Mouse (Mus musculus) liver, embryonic 13.5 days (tissue): ENCODE data around the gene Epha5. TPM values are rescaled to one million over a fixed set of nuclear protein-coding genes. Genes with fewer than 3 reads are reported as not detected.

ENCODE experiments used
- ATAC-seq: fragments of 200-750 bp; cut with Nextera tagmentation; 2 replicates; pipeline ENCODE4 v1.8.0; 2017; ENCODE audit warnings: low read depth, mild to moderate bottlenecking, moderate number of reproducible peaks, moderate library complexity
- DNase-seq: peaks from one replicate; pipeline ENCODE4 v3.0.0; 2022
- H3K27ac ChIP-seq: fragments of 300-500 bp; sonication (generic); 2 replicates; pipeline ENCODE4 v1.5.1; 2015; ENCODE audit warnings: moderate library complexity, mild to moderate bottlenecking, inconsistent platforms
- H3K27me3 ChIP-seq: fragments of 300-500 bp; sonication (generic); 2 replicates; pipeline ENCODE4 v1.6.1; 2015; ENCODE audit warnings: mild to moderate bottlenecking, inconsistent platforms
- H3K36me3 ChIP-seq: fragments of 300-500 bp; sonication (generic); 2 replicates; pipeline ENCODE4 v1.6.1; 2015; ENCODE audit warnings: mild to moderate bottlenecking, inconsistent platforms
- H3K4me1 ChIP-seq: fragments of 300-500 bp; sonication (generic); replicated peaks from 2 replicates; pipeline ENCODE4 v1.6.1; 2015; ENCODE audit warnings: inconsistent platforms
- H3K4me2 ChIP-seq: fragments of 300-500 bp; sonication (generic); 2 replicates; pipeline ENCODE4 v1.6.1; 2015; ENCODE audit warnings: inconsistent platforms, mild to moderate bottlenecking, moderate library complexity
- H3K4me3 ChIP-seq: fragments of 300-500 bp; sonication (generic); replicated peaks from 2 replicates; pipeline ENCODE4 v1.5.1; 2015; ENCODE audit warnings: mild to moderate bottlenecking, inconsistent platforms
- H3K9ac ChIP-seq: fragments of 300-500 bp; sonication (generic); 2 replicates; pipeline ENCODE4 v1.6.1; 2015; ENCODE audit warnings: mild to moderate bottlenecking, inconsistent platforms
- H3K9me3 ChIP-seq: fragments of 300-500 bp; sonication (generic); replicated peaks from 2 replicates; pipeline ENCODE4 v1.6.1; 2016; ENCODE audit warnings: inconsistent platforms
- WGBS: fragments of 180-500 bp; shearing (Covaris S2); methylation state at CpG from one replicate; pipeline ENCODE4 v1.1.7; 2015; ENCODE audit not compliant: insufficient replicate concordance; 5-methylcytosine and 5-hydroxymethylcytosine counted together
- polyA plus RNA-seq: library from polyadenylated mRNA; unstranded; fragments of >200 nt; fragmentation: Nextera tagmentation; extraction: Ambion mirVana; gene quantifications from 2 replicates; pipeline ENCODE4 v1.2.1, GENCODE M21; 2015

Epha5 gene
- polyA plus RNA-seq, 1 experiment from 2014 or later, result 0.09 TPM

GRCm38 (mm10) chr5:84298878-84299736, 118.1 kb downstream of the Epha5 start:
- Histone ChIP-seq H3K9me3 (no peaks in the 10 kb centered on the region), H3K27ac (no peak overlapping the region), H3K4me3 (no peak overlapping the region), H3K36me3 (no peaks in the 10 kb centered on the region), H3K9ac (no peak overlapping the region), H3K4me1 (no peaks in the 10 kb centered on the region), H3K27me3 (no peaks in the 10 kb centered on the region), H3K4me2 (no peak overlapping the region)
- DNase-seq, result no peak
- no peak for ATAC-seq
- 40% methylated on average over 8 of the region's 8 CpGs for WGBS

GRCm38 (mm10) chr5:84289429-84289977, 127.7 kb downstream of the Epha5 start:
- WGBS, result 51% methylated on average over 3 of the region's 3 CpGs
- ATAC-seq (no peak), DNase-seq (no peak)
- Histone ChIP-seq H3K36me3 (no peaks in the 10 kb centered on the region), H3K9ac (no peak overlapping the region), H3K4me1 (no peaks in the 10 kb centered on the region), H3K4me3 (no peak overlapping the region), H3K27ac (no peak overlapping the region), H3K9me3 (no peaks in the 10 kb centered on the region), H3K27me3 (no peaks in the 10 kb centered on the region), H3K4me2 (no peak overlapping the region)

- Histone ChIP-seq H3K36me3 (no peaks in the 10 kb centered on the region), H3K9me3 (no peaks in the 10 kb centered on the region), H3K27ac (no peak overlapping the region), H3K4me3 (no peak overlapping the region), H3K9ac (no peak overlapping the region), H3K27me3 (no peaks in the 10 kb centered on the region), H3K4me1 (no peaks in the 10 kb centered on the region), H3K4me2 (no peak overlapping the region)
- DNase-seq, result no peak
- no peak for ATAC-seq
- WGBS, result 74% methylated on average over 22 of the region's 22 CpGs
Measured at GRCm38 (mm10) chr5:84281290-84282017, 135.7 kb downstream of the Epha5 start.

- no peaks in the 10 kb centered on the region for H3K4me1 ChIP-seq
- H3K4me2 ChIP-seq, result no peak overlapping the region
- 67% methylated on average over 1 of the region's 1 CpGs for WGBS
- H3K36me3 ChIP-seq, result no peaks in the 10 kb centered on the region
- no peak overlapping the region for H3K4me3 ChIP-seq
- ATAC-seq (no peak), DNase-seq (no peak)
- H3K27me3 ChIP-seq, result no peaks in the 10 kb centered on the region
- H3K9ac ChIP-seq, result no peak overlapping the region
- H3K27ac ChIP-seq, result no peak overlapping the region
- no peaks in the 10 kb centered on the region for H3K9me3 ChIP-seq
Measured at GRCm38 (mm10) chr5:84276996-84277395, 140.2 kb downstream of the Epha5 start.

GRCm38 (mm10) chr5:84265407-84265806, 151.8 kb downstream of the Epha5 start:
- DNase-seq, result no peak
- 59% methylated on average over 4 of the region's 4 CpGs for WGBS

GRCm38 (mm10) chr5:84263999-84264398, 153.2 kb downstream of the Epha5 start:
- Histone ChIP-seq H3K4me3 (no peak overlapping the region), H3K36me3 (no peaks in the 10 kb centered on the region), H3K4me2 (no peak overlapping the region), H3K9me3 (no peaks in the 10 kb centered on the region), H3K27ac (no peak overlapping the region), H3K9ac (no peak overlapping the region), H3K4me1 (no peaks in the 10 kb centered on the region), H3K27me3 (no peaks in the 10 kb centered on the region)
- no peak for ATAC-seq
- 56% methylated on average over 6 of the region's 6 CpGs for WGBS
- DNase-seq, result no peak

More at GRCm38 (mm10) chr5:84265407-84265806, 151.8 kb downstream of the Epha5 start:
- no peak overlapping the region for H3K9ac ChIP-seq
- no peak overlapping the region for H3K4me3 ChIP-seq
- H3K36me3 ChIP-seq, result no peaks in the 10 kb centered on the region
- 0 out of 2 replicates have a peak, but pooled peaks cover under 1% of the 10 kb centered on the region for H3K9me3 ChIP-seq
- H3K4me2 ChIP-seq, result no peak overlapping the region
- ATAC-seq, result no peak
- no peaks in the 10 kb centered on the region for H3K27me3 ChIP-seq
- no peak overlapping the region for H3K27ac ChIP-seq
- no peaks in the 10 kb centered on the region for H3K4me1 ChIP-seq

- DNase-seq, result no peak
- H3K4me3 ChIP-seq, result no peak overlapping the region
- H3K36me3 ChIP-seq, result no peaks in the 10 kb centered on the region
- H3K4me2 ChIP-seq, result no peak overlapping the region
- no peak overlapping the region for H3K9ac ChIP-seq
- ATAC-seq, result no peak
- no peaks in the 10 kb centered on the region for H3K9me3 ChIP-seq
- no peak overlapping the region for H3K27ac ChIP-seq
- no peaks in the 10 kb centered on the region for H3K27me3 ChIP-seq
- no peaks in the 10 kb centered on the region for H3K4me1 ChIP-seq
Measured at GRCm38 (mm10) chr5:84229971-84230370, 187.2 kb downstream of the Epha5 start.

- Histone ChIP-seq H3K4me2 (no peak overlapping the region), H3K4me1 (no peaks in the 10 kb centered on the region), H3K27ac (no peak overlapping the region), H3K4me3 (no peak overlapping the region), H3K9ac (no peak overlapping the region), H3K36me3 (no peaks in the 10 kb centered on the region), H3K27me3 (no peaks in the 10 kb centered on the region), H3K9me3 (no peaks in the 10 kb centered on the region)
- WGBS, result 44% methylated on average over 2 of the region's 2 CpGs
- ATAC-seq (no peak), DNase-seq (no peak)
Measured at GRCm38 (mm10) chr5:84208609-84209008, 208.6 kb downstream of the Epha5 start.

GRCm38 (mm10) chr5:84193348-84193747, 223.8 kb downstream of the Epha5 start:
- Histone ChIP-seq H3K36me3 (no peaks in the 10 kb centered on the region), H3K9me3 (no peaks in the 10 kb centered on the region), H3K27me3 (no peaks in the 10 kb centered on the region), H3K27ac (no peak overlapping the region), H3K4me3 (no peak overlapping the region), H3K4me1 (no peaks in the 10 kb centered on the region), H3K4me2 (no peak overlapping the region), H3K9ac (no peak overlapping the region)
- DNase-seq, result no peak
- WGBS, result 50% methylated on average over 3 of the region's 3 CpGs
- no peak for ATAC-seq

- WGBS, result 74% methylated on average over 8 of the region's 8 CpGs
Measured at GRCm38 (mm10) chr5:84184189-84184588, 233.0 kb downstream of the Epha5 start.

GRCm38 (mm10) chr5:84153095-84153494, 264.1 kb downstream of the Epha5 start:
- Histone ChIP-seq H3K9ac (no peak overlapping the region), H3K36me3 (no peaks in the 10 kb centered on the region), H3K4me3 (no peak overlapping the region), H3K27me3 (no peaks in the 10 kb centered on the region), H3K9me3 (no peaks in the 10 kb centered on the region), H3K27ac (no peak overlapping the region), H3K4me1 (no peaks in the 10 kb centered on the region), H3K4me2 (no peak overlapping the region)
- no peak for ATAC-seq
- WGBS, result 31% methylated on average over 2 of the region's 2 CpGs
- no peak for DNase-seq

More at GRCm38 (mm10) chr5:84184189-84184588, 233.0 kb downstream of the Epha5 start:
- no peaks in the 10 kb centered on the region for H3K27me3 ChIP-seq
- no peaks in the 10 kb centered on the region for H3K9me3 ChIP-seq
- H3K36me3 ChIP-seq, result no peaks in the 10 kb centered on the region
- no peak overlapping the region for H3K4me2 ChIP-seq
- H3K27ac ChIP-seq, result no peak overlapping the region
- ATAC-seq (no peak), DNase-seq (no peak)
- H3K4me1 ChIP-seq, result no peaks in the 10 kb centered on the region
- H3K9ac ChIP-seq, result no peak overlapping the region
- no peak overlapping the region for H3K4me3 ChIP-seq
